Mouse (Mus musculus) heart, postnatal 0 days (tissue): ENCODE measurements around the gene Ucma. TPM values are rescaled to one million over a fixed set of nuclear protein-coding genes. Genes with fewer than 3 reads are reported as not detected.
A peak's percentile ranks its signal among the peaks of the same experiment; 100 is the strongest.

ENCODE experiments used
- ATAC-seq: fragments of 200-750 bp; cut with Nextera tagmentation; 2 replicates; pipeline ENCODE4 v1.8.0; 2017; ENCODE audit warnings: low read depth, moderate number of reproducible peaks, moderate library complexity; ENCODE audit not compliant: insufficient read depth
- DNase-seq: peaks from one replicate; pipeline ENCODE4 v3.0.0-alpha.2; 2016; ENCODE audit warnings: low spot score
- H3K27ac ChIP-seq: fragments of 300-500 bp; sonication (generic); 2 replicates; pipeline ENCODE4 v1.5.1; 2014; ENCODE audit warnings: low read depth, mild to moderate bottlenecking
- H3K27me3 ChIP-seq: fragments of 300-500 bp; sonication (generic); 2 replicates; pipeline ENCODE4 v1.6.1; 2014; ENCODE audit warnings: low read length, mixed read lengths; ENCODE audit not compliant: control insufficient read depth, insufficient read depth
- H3K36me3 ChIP-seq: fragments of 300-500 bp; sonication (generic); replicated peaks from 2 replicates; pipeline ENCODE4 v1.6.1; 2014; ENCODE audit warnings: low read length, mixed read lengths; ENCODE audit not compliant: control insufficient read depth, insufficient read depth
- H3K4me1 ChIP-seq: fragments of 300-500 bp; sonication (generic); 2 replicates; pipeline ENCODE4 v1.6.1; 2014; ENCODE audit warnings: antibody characterized with exemption; ENCODE audit not compliant: control insufficient read depth, insufficient read depth
- H3K4me2 ChIP-seq: fragments of 300-500 bp; sonication (generic); 2 replicates; pipeline ENCODE4 v1.6.1; 2014; ENCODE audit warnings: low read depth, mild to moderate bottlenecking, low read length, moderate library complexity
- H3K4me3 ChIP-seq: fragments of 300-500 bp; sonication (generic); 2 replicates; pipeline ENCODE4 v1.5.1; 2014; ENCODE audit warnings: low read depth, low read length
- H3K9ac ChIP-seq: fragments of 300-500 bp; sonication (generic); replicated peaks from 2 replicates; pipeline ENCODE4 v1.6.1; 2014; ENCODE audit warnings: low read depth, low read length, mixed read lengths
- H3K9me3 ChIP-seq: fragments of 300-500 bp; sonication (generic); replicated peaks from 2 replicates; pipeline ENCODE4 v1.6.1; 2016; ENCODE audit warnings: low read length; ENCODE audit not compliant: control insufficient read depth
- CTCF ChIP-seq: IDR thresholded peaks from 2 replicates; pipeline ENCODE4 v1.5.1; 2016; ENCODE audit warnings: antibody characterized with exemption, control low read depth, low read depth
- EP300 ChIP-seq: IDR thresholded peaks from 2 replicates; pipeline ENCODE4 v1.6.1; 2016; ENCODE audit warnings: antibody characterized with exemption, low read depth
- WGBS: fragments of 180-500 bp; shearing (Covaris S2); extraction: QIAGEN DNeasy Blood & Tissue Kit; methylation state at CpG from one replicate; pipeline ENCODE4 v1.1.7; 2014; 5-methylcytosine and 5-hydroxymethylcytosine counted together
- polyA plus RNA-seq: library from polyadenylated mRNA; unstranded; fragments of >200 nt; fragmentation: Nextera tagmentation; extraction: Ambion mirVana; gene quantifications from 2 replicates; pipeline ENCODE4 v1.2.1, GENCODE M21; 2015
- total RNA-seq: library from RNA; depleted of rRNA; stranded (reverse); fragments of >200 nt; gene quantifications from 2 replicates; pipeline ENCODE4 v1.2.3, GENCODE M21; 2014; ENCODE audit warnings: low replicate concordance

Ucma gene
- total and polyA plus RNA-seq, 2 experiments from 2014 or later, result not detected

GRCm38 (mm10) chr2:5007107-5007506, 31.2 kb downstream of the Ucma start:
- no peaks in the 10 kb centered on the region for H3K9me3 ChIP-seq
- H3K27ac ChIP-seq, result no peak overlapping the region
- H3K36me3 ChIP-seq, result peaks cover 20% of the 10 kb centered on the region
- TF ChIP-seq CTCF (no peak), EP300 (no peak)
- no peak overlapping the region for H3K9ac ChIP-seq
- H3K4me2 ChIP-seq, result no peak overlapping the region
- H3K27me3 ChIP-seq, result no peaks in the 10 kb centered on the region
- ATAC-seq (no peak), DNase-seq (no peak)
- WGBS, result 86% methylated on average over 4 of the region's 4 CpGs
- peaks cover 5% of the 10 kb centered on the region; the same call in 1 of the 2 replicates for H3K4me1 ChIP-seq
- no peak overlapping the region for H3K4me3 ChIP-seq

- Histone ChIP-seq H3K36me3 (peaks cover 14% of the 10 kb centered on the region), H3K27ac (no peak overlapping the region), H3K4me2 (peak overlapping the region; percentile 65), H3K4me1 (peaks cover 11% of the 10 kb centered on the region; the same call in 1 of the 2 replicates), H3K27me3 (no peaks in the 10 kb centered on the region), H3K9ac (peak overlapping the region; percentile 50), H3K9me3 (no peaks in the 10 kb centered on the region), H3K4me3 (peak overlapping the region; percentile 61)
- TF ChIP-seq EP300 (no peak), CTCF (no peak)
- ATAC-seq, result no peak
- no peak for DNase-seq
- WGBS, result 12% methylated on average over 8 of the region's 8 CpGs
These were observed 36.1 kb downstream of the Ucma start for GRCm38 (mm10) chr2:5011898-5012490.

GRCm38 (mm10) chr2:5012491-5013324, 36.8 kb downstream of the Ucma start, which contains the start of gene Mcm10:
Gene Mcm10 (minus strand): TSS chr2:5012791.
- Histone ChIP-seq H3K27ac (no peak within 1 kb of the TSS), H3K9me3 (no peaks in the 10 kb centered on the region), H3K4me1 (peaks cover 11% of the 10 kb centered on the region; the same call in 1 of the 2 replicates), H3K4me2 (peak within 1 kb of the TSS; percentile 65), H3K36me3 (peaks cover 14% of the 10 kb centered on the region), H3K9ac (peak within 1 kb of the TSS; percentile 50), H3K27me3 (no peaks in the 10 kb centered on the region), H3K4me3 (peak within 1 kb of the TSS; percentile 61)
- peak; percentile 100 for ATAC-seq
- TF ChIP-seq CTCF (no peak), EP300 (no peak)
- peak; percentile 96 for DNase-seq
- 3% methylated on average over 32 of the region's 32 CpGs for WGBS

GRCm38 (mm10) chr2:5014616-5015015, 38.7 kb downstream of the Ucma start:
- Histone ChIP-seq H3K27ac (no peak overlapping the region), H3K9ac (no peak overlapping the region), H3K27me3 (no peaks in the 10 kb centered on the region), H3K4me2 (no peak overlapping the region), H3K4me1 (peaks cover 11% of the 10 kb centered on the region; the same call in 1 of the 2 replicates), H3K9me3 (no peaks in the 10 kb centered on the region), H3K36me3 (no peaks in the 10 kb centered on the region), H3K4me3 (no peak overlapping the region)
- ATAC-seq (no peak), DNase-seq (no peak)
- WGBS, result 61% methylated on average over 7 of the region's 7 CpGs
- TF ChIP-seq CTCF, result no peak
- no peak for TF ChIP-seq EP300

GRCm38 (mm10) chr2:5015527-5015926, 39.6 kb downstream of the Ucma start:
- DNase-seq (no peak), ATAC-seq (no peak)
- WGBS, result 72% methylated on average over 6 of the region's 6 CpGs
- Histone ChIP-seq H3K9me3 (no peaks in the 10 kb centered on the region), H3K4me2 (no peak overlapping the region), H3K27me3 (no peaks in the 10 kb centered on the region), H3K4me1 (peaks cover 11% of the 10 kb centered on the region; the same call in 1 of the 2 replicates), H3K27ac (no peak overlapping the region), H3K4me3 (no peak overlapping the region), H3K36me3 (no peaks in the 10 kb centered on the region), H3K9ac (no peak overlapping the region)
- no peak for TF ChIP-seq EP300
- no peak for TF ChIP-seq CTCF
